Mouse (Mus musculus) layer of hippocampus, postnatal 25 days (tissue): Measurements from ENCODE around the gene Dock6. TPM values are rescaled to one million over a fixed set of nuclear protein-coding genes. Genes with fewer than 3 reads are reported as not detected.

ENCODE experiments used
- DNase-seq, 2 experiments: peaks; one replicate each; pipeline ENCODE4 v3.0.0; 2022; ENCODE audit warnings: mixed read lengths in 2 of 2, low spot score in 1 of 2; ENCODE audit errors: extremely low spot score in 1 of 2
- microRNA-seq, 2 experiments: library from miRNA; unstranded; fragments of <30 nt; microRNA quantifications; one replicate each; pipeline ENCODE4 v1.2.0; 2021
- total RNA-seq, 2 experiments: library from RNA; stranded (reverse); gene quantifications; 2 replicates each; pipeline ENCODE4 v1.2.3; 2021

Dock6 gene
- total RNA-seq, 2 experiments from 2014 or later = 13.1 to 18.4 TPM

GRCm38 (mm10) chr9:21754003-21754402 lies 98.4 kb downstream of the Dock6 start:
- DNase-seq = no peak

GRCm38 (mm10) chr9:21752252-21752792 lies 100.1 kb downstream of the Dock6 start:
- no peak for DNase-seq

- DNase-seq = no peak
Observed at GRCm38 (mm10) chr9:21751347-21751746, 101.1 kb downstream of the Dock6 start.

- DNase-seq = no peak
Observed at GRCm38 (mm10) chr9:21750370-21750769, 102.1 kb downstream of the Dock6 start.

Small RNA genes within 50 kb of the gene (microRNA-seq; reads per million reads assigned to microRNA genes)
- gene Mir7083 = 7.4 to 9.0 reads per million in 2 experiments

Other genes with a start within 250 kb of the Dock6 start
- gene Smarca4, start 236.5 kb downstream of the Dock6 start, total RNA-seq = 100 to 1,000 TPM; 115 to 122 TPM
- gene Ldlr, start 129.2 kb downstream of the Dock6 start, total RNA-seq = 10 to 100 TPM; 20.5 to 20.7 TPM
- 1 to 10 TPM; 1.1 to 2.5 TPM for gene Spc24, start 92.3 kb downstream of the Dock6 start, total RNA-seq
- 1 to 10 TPM; 6.3 to 7.4 TPM for gene Kank2, start 53.9 kb downstream of the Dock6 start, total RNA-seq
- gene Angptl8, start 17.1 kb downstream of the Dock6 start, total RNA-seq = not detected
- 10 to 100 TPM; 19.5 to 24.0 TPM for gene Rab3d, start 65.6 kb upstream of the Dock6 start, total RNA-seq
- 10 to 100 TPM; 13.2 to 18.5 TPM for gene Ccdc159, start 74.8 kb upstream of the Dock6 start, total RNA-seq
- 10 to 100 TPM; 40.2 to 45.0 TPM for gene Tmem205, start 74.9 kb upstream of the Dock6 start, total RNA-seq
- gene Plppr2, start 84.4 kb upstream of the Dock6 start, total RNA-seq = 100 to 1,000 TPM; 334 to 345 TPM
- 10 to 100 TPM; 14.7 to 16.0 TPM for gene Swsap1, start 103.1 kb upstream of the Dock6 start, total RNA-seq
- 1 to 10 TPM; 7.3 to 9.5 TPM for gene Epor, start 110.9 kb upstream of the Dock6 start, total RNA-seq
- 1 to 10 TPM; 1.5 to 1.9 TPM for gene Rgl3, start 136.8 kb upstream of the Dock6 start, total RNA-seq
- 1 to 10 TPM; 7.0 to 7.6 TPM for gene Ccdc151, start 150.0 kb upstream of the Dock6 start, total RNA-seq
- gene Prkcsh, start 150.2 kb upstream of the Dock6 start, total RNA-seq = 100 to 1,000 TPM; 107 to 108 TPM
- 100 to 1,000 TPM; 155 to 158 TPM for gene Elavl3, start 199.4 kb upstream of the Dock6 start, total RNA-seq
- 1 to 10 TPM; 1.2 to 3.9 TPM for gene Gm49318, start 218.6 kb upstream of the Dock6 start, total RNA-seq
- gene Zfp653, start 218.7 kb upstream of the Dock6 start, total RNA-seq = 10 to 100 TPM; 17.9 to 22.1 TPM
- 10 to 100 TPM; 45.6 to 45.8 TPM for gene Ecsit, start 232.8 kb upstream of the Dock6 start, total RNA-seq
- 1 to 10 TPM in 1 of 2 experiments, under 1 TPM in 1; 0.32 to 1.2 TPM for gene Cnn1, start 246.6 kb upstream of the Dock6 start, total RNA-seq